Mouse (Mus musculus) heart, embryonic 16.5 days (tissue): ENCODE data around the gene Gm40193. TPM values are rescaled to one million over a fixed set of nuclear protein-coding genes. Genes with fewer than 3 reads are reported as not detected.

Experiments used
- ATAC-seq: fragments of 200-750 bp; cut with Nextera tagmentation; replicated peaks from 2 replicates; pipeline ENCODE4 v1.8.0; 2017; ENCODE audit warnings: moderate number of reproducible peaks; ENCODE audit not compliant: insufficient read depth, low FRiP score; ENCODE audit errors: extremely low read depth
- H3K27ac ChIP-seq: fragments of 300-500 bp; sonication (generic); 2 replicates; pipeline ENCODE4 v1.5.1; 2014; ENCODE audit warnings: mild to moderate bottlenecking, low read length, control low read depth, moderate library complexity
- H3K27me3 ChIP-seq: fragments of 300-500 bp; sonication (generic); 2 replicates; pipeline ENCODE4 v1.6.1; 2014; ENCODE audit warnings: low read length, mixed read lengths; ENCODE audit not compliant: control insufficient read depth, insufficient read depth
- H3K36me3 ChIP-seq: fragments of 300-500 bp; sonication (generic); 2 replicates; pipeline ENCODE4 v1.6.1; 2014; ENCODE audit not compliant: control insufficient read depth, insufficient read depth
- H3K4me1 ChIP-seq: fragments of 300-500 bp; sonication (generic); 2 replicates; pipeline ENCODE4 v1.6.1; 2014; ENCODE audit warnings: low read length, mixed read lengths; ENCODE audit not compliant: control insufficient read depth, insufficient read depth
- H3K4me2 ChIP-seq: fragments of 300-500 bp; sonication (generic); 2 replicates; pipeline ENCODE4 v1.6.1; 2014; ENCODE audit warnings: low read depth, mild to moderate bottlenecking, control low read depth, low read length
- H3K4me3 ChIP-seq: fragments of 300-500 bp; sonication (generic); 2 replicates; pipeline ENCODE4 v1.5.1; 2014; ENCODE audit warnings: mild to moderate bottlenecking, control low read depth, low read length
- H3K9ac ChIP-seq: fragments of 300-500 bp; sonication (generic); 2 replicates; pipeline ENCODE4 v1.6.1; 2014; ENCODE audit warnings: low read length, control low read depth
- H3K9me3 ChIP-seq: fragments of 300-500 bp; sonication (generic); replicated peaks from 2 replicates; pipeline ENCODE4 v1.6.1; 2016; ENCODE audit warnings: low read length; ENCODE audit not compliant: control insufficient read depth
- WGBS: fragments of 180-500 bp; shearing (Covaris S2); extraction: QIAGEN DNeasy Blood & Tissue Kit; methylation state at CpG from one replicate; pipeline ENCODE4 v1.1.7; 2014; 5-methylcytosine and 5-hydroxymethylcytosine counted together
- polyA plus RNA-seq: library from polyadenylated mRNA; unstranded; fragments of >200 nt; fragmentation: Nextera tagmentation; extraction: Ambion mirVana; gene quantifications from 2 replicates; pipeline ENCODE4 v1.2.1, GENCODE M21; 2015

Gene Gm40193
- not detected in 2 replicates for polyA plus RNA-seq

- Histone ChIP-seq H3K4me1 (no peaks in the 10 kb centered on the region), H3K9me3 (no peaks in the 10 kb centered on the region), H3K4me3 (no peak within 1 kb of the TSS), H3K27ac (no peak within 1 kb of the TSS), H3K36me3 (peaks cover 11% of the 10 kb centered on the region), H3K9ac (no peak within 1 kb of the TSS), H3K4me2 (no peak within 1 kb of the TSS), H3K27me3 (no peaks in the 10 kb centered on the region)
- 71% methylated on average over 6 of the region's 6 CpGs for WGBS
- no peak for ATAC-seq
These were observed at the start of gene Gm40193 for GRCm38 (mm10) chr11:70532839-70533238. TSS of gene Gm40193 (minus strand) at chr11:70532939.

- 56% methylated on average over 3 of the region's 3 CpGs for WGBS
These were observed 49.5 kb upstream of the Gm40193 start for GRCm38 (mm10) chr11:70582196-70582595.

DNA sequence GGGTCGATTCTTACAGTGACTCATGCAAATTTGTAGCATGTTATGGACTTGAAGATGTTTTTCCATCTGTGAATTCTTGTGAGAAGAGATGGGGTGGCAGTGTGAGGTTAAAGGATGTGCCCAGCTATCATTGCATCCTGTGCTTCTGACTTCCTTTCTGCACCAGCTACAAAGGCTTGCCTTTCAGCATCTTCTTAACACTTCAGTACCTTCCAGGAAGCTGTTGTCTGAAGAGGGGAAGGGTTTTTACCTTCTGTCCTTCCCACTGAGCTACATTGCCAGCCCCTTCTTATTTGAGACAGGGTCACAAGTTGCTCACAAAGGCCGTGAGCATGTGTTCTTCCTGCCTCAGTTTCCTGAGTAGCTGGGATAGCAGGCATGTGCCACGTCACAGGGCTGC, 48.2 kb upstream of the Gm40193 start:
- peaks cover 43% of the 10 kb centered on the region for H3K4me1 ChIP-seq
- no peak overlapping the region for H3K9ac ChIP-seq
- ATAC-seq, result no peak

More at GRCm38 (mm10) chr11:70582196-70582595, 49.5 kb upstream of the Gm40193 start:
- no peak overlapping the region for H3K27ac ChIP-seq
- no peak overlapping the region for H3K4me2 ChIP-seq
- H3K36me3 ChIP-seq, result no peaks in the 10 kb centered on the region
- H3K9me3 ChIP-seq, result no peaks in the 10 kb centered on the region
- H3K9ac ChIP-seq, result no peak overlapping the region
- ATAC-seq, result no peak
- H3K4me3 ChIP-seq, result no peak overlapping the region
- H3K4me1 ChIP-seq, result peaks cover 44% of the 10 kb centered on the region
- H3K27me3 ChIP-seq, result no peaks in the 10 kb centered on the region

GRCm38 (mm10) chr11:70580358-70580720, 47.6 kb upstream of the Gm40193 start:
- H3K4me1 ChIP-seq, result peaks cover 37% of the 10 kb centered on the region
- ATAC-seq, result no peak
- no peak overlapping the region for H3K27ac ChIP-seq
- no peaks in the 10 kb centered on the region for H3K27me3 ChIP-seq
- no peaks in the 10 kb centered on the region for H3K36me3 ChIP-seq
- no peak overlapping the region for H3K4me2 ChIP-seq
- no peak overlapping the region for H3K9ac ChIP-seq
- WGBS, result 62% methylated on average over 5 of the region's 5 CpGs
- no peaks in the 10 kb centered on the region for H3K9me3 ChIP-seq
- no peak overlapping the region for H3K4me3 ChIP-seq

More for the DNA sequence above, 48.2 kb upstream of the Gm40193 start:
- Histone ChIP-seq H3K9me3 (no peaks in the 10 kb centered on the region), H3K27me3 (no peaks in the 10 kb centered on the region), H3K4me2 (no peak overlapping the region), H3K27ac (no peak overlapping the region), H3K36me3 (no peaks in the 10 kb centered on the region), H3K4me3 (no peak overlapping the region)
- 73% methylated on average over 3 of the region's 3 CpGs for WGBS

- H3K4me3 ChIP-seq, result no peak overlapping the region
- H3K9me3 ChIP-seq, result no peaks in the 10 kb centered on the region
- 76% methylated on average over 9 of the region's 9 CpGs for WGBS
- H3K4me1 ChIP-seq, result peaks cover 32% of the 10 kb centered on the region
- no peaks in the 10 kb centered on the region for H3K36me3 ChIP-seq
- H3K4me2 ChIP-seq, result no peak overlapping the region
- no peak for ATAC-seq
- no peak overlapping the region for H3K27ac ChIP-seq
- no peaks in the 10 kb centered on the region for H3K27me3 ChIP-seq
- H3K9ac ChIP-seq, result no peak overlapping the region
These were observed 47.1 kb upstream of the Gm40193 start for GRCm38 (mm10) chr11:70579710-70580357.

- H3K36me3 ChIP-seq, result no peaks in the 10 kb centered on the region
- no peak for ATAC-seq
- WGBS, result 87% methylated on average over 6 of the region's 6 CpGs
- no peaks in the 10 kb centered on the region for H3K27me3 ChIP-seq
- H3K4me1 ChIP-seq, result peaks cover 29% of the 10 kb centered on the region
- no peak overlapping the region for H3K27ac ChIP-seq
- H3K4me3 ChIP-seq, result no peak overlapping the region
- no peak overlapping the region for H3K4me2 ChIP-seq
- no peaks in the 10 kb centered on the region for H3K9me3 ChIP-seq
- H3K9ac ChIP-seq, result no peak overlapping the region
These were observed 46.2 kb upstream of the Gm40193 start for GRCm38 (mm10) chr11:70578962-70579361.

DNA sequence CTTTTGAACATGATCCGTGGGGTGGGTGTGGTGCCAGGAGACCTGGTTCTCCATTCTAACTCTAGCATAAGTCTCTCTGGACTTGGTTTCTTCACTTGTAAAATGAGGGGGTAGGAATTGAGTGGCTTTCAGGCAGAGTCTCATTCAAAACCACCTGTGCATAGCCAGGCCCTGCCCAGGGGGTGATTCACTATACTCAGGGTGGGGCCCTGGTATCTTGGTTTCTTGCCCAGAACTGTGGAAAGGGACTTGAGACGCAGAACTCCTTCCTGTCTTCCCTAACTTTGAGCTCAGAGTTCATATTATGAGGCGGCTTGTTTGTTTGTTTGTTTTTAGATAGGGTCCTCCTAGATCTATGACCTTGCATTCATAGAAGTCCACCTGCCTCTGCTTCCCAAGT, 44.5 kb upstream of the Gm40193 start:
- Histone ChIP-seq H3K27ac (no peak overlapping the region), H3K4me3 (no peak overlapping the region), H3K9me3 (no peaks in the 10 kb centered on the region), H3K9ac (no peak overlapping the region), H3K4me2 (no peak overlapping the region), H3K36me3 (no peaks in the 10 kb centered on the region), H3K4me1 (peaks cover 19% of the 10 kb centered on the region), H3K27me3 (no peaks in the 10 kb centered on the region)
- WGBS, result 73% methylated on average over 3 of the region's 3 CpGs
- ATAC-seq, result no peak

DNA sequence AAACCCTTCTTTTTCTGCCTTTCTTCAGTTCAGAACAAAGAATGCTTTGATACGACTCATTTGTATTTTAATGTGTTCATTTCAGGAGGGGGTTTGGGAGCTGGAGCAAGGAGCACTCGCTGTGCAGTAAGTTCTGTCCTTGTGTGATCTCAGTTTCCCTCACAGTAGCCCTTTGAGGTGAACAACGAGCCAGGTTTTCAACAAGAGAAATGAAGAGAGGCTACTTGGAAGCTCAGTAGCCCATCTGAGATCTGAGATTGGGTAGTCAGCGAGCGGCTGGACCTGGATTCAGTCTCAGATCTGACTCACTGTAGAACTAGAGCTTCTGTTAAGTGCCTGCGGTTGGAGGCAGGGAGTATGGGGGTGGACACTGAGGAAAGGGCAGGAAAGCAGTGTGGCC, 41.1 kb upstream of the Gm40193 start:
- Histone ChIP-seq H3K27me3 (no peaks in the 10 kb centered on the region), H3K4me2 (no peak overlapping the region), H3K4me3 (no peak overlapping the region), H3K9me3 (no peaks in the 10 kb centered on the region), H3K27ac (no peak overlapping the region), H3K9ac (no peak overlapping the region), H3K4me1 (peaks cover 5% of the 10 kb centered on the region; the same call in 1 of the 2 replicates), H3K36me3 (no peaks in the 10 kb centered on the region)
- WGBS, result 82% methylated on average over 6 of the region's 6 CpGs
- ATAC-seq, result no peak

DNA sequence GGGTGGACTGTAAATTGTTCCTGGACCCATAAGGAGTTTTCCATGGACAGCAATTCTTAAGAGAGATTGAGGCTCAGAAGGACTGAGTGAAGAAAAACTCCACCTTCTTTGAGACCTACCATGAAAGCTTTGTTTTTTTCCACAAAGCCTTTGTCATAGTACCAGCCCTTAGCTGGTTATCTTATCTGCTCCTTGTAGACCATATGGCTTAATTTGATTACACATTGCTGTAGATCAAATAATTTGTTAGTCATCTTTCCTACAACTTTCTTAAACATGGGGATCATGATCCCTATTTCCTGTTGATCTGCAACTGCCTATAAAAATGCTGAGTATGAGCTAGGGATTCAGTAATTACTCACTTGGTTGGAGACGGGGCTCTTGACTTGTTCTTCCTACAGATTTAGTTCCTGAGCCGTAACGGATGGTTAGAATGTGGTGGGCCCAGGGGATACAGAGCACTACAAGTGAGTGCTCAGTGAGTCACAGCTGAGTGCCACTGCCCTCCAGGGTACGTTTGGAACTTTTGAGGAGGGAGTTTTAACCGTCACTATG, 39.7 kb upstream of the Gm40193 start:
- H3K4me2 ChIP-seq, result no peak overlapping the region

More for the DNA sequence above, 39.7 kb upstream of the Gm40193 start:
- no peaks in the 10 kb centered on the region for H3K27me3 ChIP-seq
- no peak overlapping the region for H3K4me3 ChIP-seq
- no peak overlapping the region for H3K9ac ChIP-seq
- no peak for ATAC-seq
- WGBS, result 52% methylated on average over 5 of the region's 5 CpGs
- no peak overlapping the region for H3K27ac ChIP-seq
- H3K9me3 ChIP-seq, result no peaks in the 10 kb centered on the region
- H3K4me1 ChIP-seq, result peaks cover 2% of the 10 kb centered on the region; the same call in 1 of the 2 replicates
- no peaks in the 10 kb centered on the region for H3K36me3 ChIP-seq
